Comparison of ENCODE assay signal across 10 mouse cellular contexts in the genomic region with DNA sequence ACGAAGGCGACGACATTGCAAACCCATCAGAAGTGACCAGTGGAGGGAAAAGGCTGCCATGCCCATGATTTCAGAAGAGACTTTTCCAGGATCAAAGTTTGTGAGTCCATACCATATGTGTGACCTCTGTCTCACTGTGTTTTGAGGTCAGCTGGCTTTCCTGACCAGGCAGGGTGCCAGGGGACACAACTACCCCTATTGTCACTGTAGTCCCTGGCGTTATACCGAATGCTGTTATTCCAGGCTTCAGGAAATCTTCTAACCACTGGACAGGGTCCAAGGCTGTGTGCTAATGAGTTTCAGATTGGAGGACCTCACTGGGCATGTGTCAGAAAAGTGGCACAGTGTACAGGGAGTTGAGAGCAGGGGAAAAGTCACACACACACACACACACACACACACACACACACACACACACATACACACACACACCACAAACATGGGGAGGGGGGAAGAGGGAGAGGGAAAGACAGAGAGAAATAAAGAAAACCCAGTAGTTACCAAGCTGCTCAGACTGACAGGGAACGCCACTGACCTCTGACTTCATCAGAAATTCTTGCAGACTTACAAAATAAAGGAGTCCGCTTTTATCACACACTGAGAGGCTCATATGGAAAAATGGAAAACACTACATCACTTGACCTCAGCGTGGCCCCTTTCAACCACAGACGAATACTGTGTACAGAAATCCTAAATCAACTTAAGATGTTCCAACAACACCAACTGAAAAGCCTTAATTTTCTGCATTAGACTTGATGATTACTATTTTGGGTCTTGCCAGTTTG.
DNase-seq lines count a peak whose midpoint lies in the region; ATAC-seq and TF ChIP-seq lines count a peak whose summit lies in the region.
"Had no signal": no experiment of that assay in that cellular context is flagged by ENCODE, and none has a peak within 500 bp of the region (broad histone marks: within the 10 kb centered on the region; RNA-seq: fewer than 3 reads in every experiment).

No protein-coding gene starts in this region.

- H3K4me3 ChIP-seq in kidney, postnatal 0 days (replicated peaks; ENCODE audit: low read depth, low read length): no peak overlapping the region
- H3K4me3 ChIP-seq: midbrain, embryonic 12.5 days; stomach, embryonic 15.5 days had no signal

- 0 out of 2 replicates have a peak, but pooled peaks cover 5% of the 10 kb centered on the region for H3K36me3 ChIP-seq in kidney, postnatal 0 days (ENCODE audit: insufficient read depth, low read length)
- H3K36me3 ChIP-seq: midbrain, embryonic 12.5 days; stomach, embryonic 15.5 days had no signal

- no peaks in the 10 kb centered on the region for H3K9me3 ChIP-seq in kidney, postnatal 0 days (replicated peaks; ENCODE audit: low read length)
- H3K9me3 ChIP-seq: midbrain, embryonic 12.5 days; stomach, embryonic 15.5 days had no signal

- H3K4me1 ChIP-seq in kidney, postnatal 0 days (replicated peaks; ENCODE audit: insufficient read depth, low read length): peaks cover 3% of the 10 kb centered on the region

- no peak for TF ChIP-seq CTCF in kidney, postnatal 0 days (IDR thresholded peaks at IDR 0.05; ENCODE audit: low read depth)

- ATAC-seq in kidney, postnatal 0 days (replicated peaks; ENCODE audit: low FRiP score, low read depth): no peak
- ATAC-seq in erythroid progenitor cell, adult 5-6 weeks (replicated peaks; ENCODE audit: low FRiP score, poor library complexity, severe bottlenecking): no peak

- DNase-seq in embryo, embryonic 10 days (ENCODE audit: low spot score): peak; percentile 44
- DNase-seq in embryo, embryonic 9.5 days (ENCODE audit: extremely low spot score): no peak
- DNase-seq in Muller cell, postnatal 12 days (ENCODE audit: inconsistent ontology term): peak; percentile 49
- DNase-seq in heart, adult 11 months: peak; percentile 97
- DNase-seq in kidney, postnatal 0 days (ENCODE audit: low spot score): peak; percentile 39
- no peak for DNase-seq in thymus, postnatal 0 days (ENCODE audit: low spot score)
- no peak for DNase-seq in layer of hippocampus, postnatal 36 days

- H3K9ac ChIP-seq in kidney, postnatal 0 days (ENCODE audit: low read depth, low read length): no peak overlapping the region
- H3K9ac ChIP-seq: midbrain, embryonic 12.5 days; stomach, embryonic 15.5 days had no signal

- H3K27ac ChIP-seq in kidney, postnatal 0 days: no peak overlapping the region
- H3K27ac ChIP-seq: midbrain, embryonic 12.5 days; stomach, embryonic 15.5 days had no signal

- no peak overlapping the region for H3K4me2 ChIP-seq in kidney, postnatal 0 days (ENCODE audit: low read length)
- H3K4me2 ChIP-seq: midbrain, embryonic 12.5 days; stomach, embryonic 15.5 days had no signal

- H3K27me3 ChIP-seq in kidney, postnatal 0 days (ENCODE audit: insufficient read depth, low read length): no peaks in the 10 kb centered on the region
- H3K27me3 ChIP-seq: midbrain, embryonic 12.5 days; stomach, embryonic 15.5 days had no signal

- 51% methylated on average over 9 of the region's 9 CpGs for WGBS in kidney, postnatal 0 days

Comparison
In these comparisons a context has a peak if more than half of its experiments do, and no peak if none do; other contexts are left out.
1. DNase-seq: peak in embryo, embryonic 10 days (single experiment), Muller cell, postnatal 12 days (single experiment), heart, adult 11 months (single experiment) and kidney, postnatal 0 days (single experiment); none in embryo, embryonic 9.5 days (single experiment), thymus, postnatal 0 days (single experiment) and layer of hippocampus, postnatal 36 days (0 of 2).